Mouse (Mus musculus) forebrain, embryonic 10.5 days (tissue): ENCODE data around the gene Ptch2. TPM values are rescaled to one million over a fixed set of nuclear protein-coding genes. Genes with fewer than 3 reads are reported as not detected.
A peak's percentile ranks its signal among the peaks of the same experiment; 100 is the strongest.

Source experiments
- DNase-seq: peaks from one replicate; pipeline ENCODE4 v3.0.0-alpha.2; 2017; ENCODE audit warnings: low spot score; ENCODE audit errors: extremely low spot score
- H3K27ac ChIP-seq: fragments of 300-500 bp; sonication (generic); 2 replicates; pipeline ENCODE4 v1.5.1; 2016; ENCODE audit warnings: mild to moderate bottlenecking
- H3K27me3 ChIP-seq: fragments of 300-500 bp; sonication (generic); 2 replicates; pipeline ENCODE4 v1.6.1; 2016; ENCODE audit warnings: mild to moderate bottlenecking; ENCODE audit not compliant: poor library complexity, severe bottlenecking
- H3K36me3 ChIP-seq: fragments of 300-500 bp; sonication (generic); replicated peaks from 2 replicates; pipeline ENCODE4 v1.6.1; 2016; ENCODE audit warnings: mild to moderate bottlenecking, moderate library complexity
- H3K4me1 ChIP-seq: fragments of 300-500 bp; sonication (generic); 2 replicates; pipeline ENCODE4 v1.6.1; 2016
- H3K4me3 ChIP-seq: fragments of 300-500 bp; sonication (generic); 2 replicates; pipeline ENCODE4 v1.5.1; 2016; ENCODE audit warnings: mild to moderate bottlenecking, moderate library complexity
- H3K9me3 ChIP-seq: fragments of 300-500 bp; sonication (generic); 2 replicates; pipeline ENCODE4 v1.6.1; 2016; ENCODE audit warnings: mild to moderate bottlenecking, moderate library complexity
- WGBS: fragments of 180-500 bp; shearing (Covaris S2); methylation state at CpG from one replicate; pipeline ENCODE4 v1.1.7; 2016; 5-methylcytosine and 5-hydroxymethylcytosine counted together
- polyA plus RNA-seq: library from polyadenylated mRNA; unstranded; fragments of >200 nt; fragmentation: Nextera tagmentation; extraction: Ambion mirVana; gene quantifications from 2 replicates; pipeline ENCODE4 v1.2.1, GENCODE M21; 2016

The Ptch2 gene
- polyA plus RNA-seq, 1 experiment from 2014 or later = 7.3 TPM

- peaks cover 20% of the 10 kb centered on the region for H3K27me3 ChIP-seq
- H3K27ac ChIP-seq = peak overlapping the region; percentile 84
- WGBS = 78% methylated on average over 14 of the region's 14 CpGs
- H3K4me1 ChIP-seq = peaks cover 49% of the 10 kb centered on the region
- no peak for DNase-seq
- peak overlapping the region; percentile 10; the same call in 1 of the 2 replicates for H3K4me3 ChIP-seq
- no peaks in the 10 kb centered on the region for H3K9me3 ChIP-seq
- H3K36me3 ChIP-seq = peaks cover 20% of the 10 kb centered on the region
Observed at GRCm38 (mm10) chr4:117124518-117125347, 28.9 kb downstream of the Ptch2 start.

- 34% methylated on average over 8 of the region's 8 CpGs for WGBS
- H3K4me1 ChIP-seq = peaks cover 52% of the 10 kb centered on the region
Observed at GRCm38 (mm10) chr4:117125348-117125909, 29.6 kb downstream of the Ptch2 start, which contains the start of gene Btbd19. TSS of gene Btbd19 (minus strand) at chr4:117125725.

DNA sequence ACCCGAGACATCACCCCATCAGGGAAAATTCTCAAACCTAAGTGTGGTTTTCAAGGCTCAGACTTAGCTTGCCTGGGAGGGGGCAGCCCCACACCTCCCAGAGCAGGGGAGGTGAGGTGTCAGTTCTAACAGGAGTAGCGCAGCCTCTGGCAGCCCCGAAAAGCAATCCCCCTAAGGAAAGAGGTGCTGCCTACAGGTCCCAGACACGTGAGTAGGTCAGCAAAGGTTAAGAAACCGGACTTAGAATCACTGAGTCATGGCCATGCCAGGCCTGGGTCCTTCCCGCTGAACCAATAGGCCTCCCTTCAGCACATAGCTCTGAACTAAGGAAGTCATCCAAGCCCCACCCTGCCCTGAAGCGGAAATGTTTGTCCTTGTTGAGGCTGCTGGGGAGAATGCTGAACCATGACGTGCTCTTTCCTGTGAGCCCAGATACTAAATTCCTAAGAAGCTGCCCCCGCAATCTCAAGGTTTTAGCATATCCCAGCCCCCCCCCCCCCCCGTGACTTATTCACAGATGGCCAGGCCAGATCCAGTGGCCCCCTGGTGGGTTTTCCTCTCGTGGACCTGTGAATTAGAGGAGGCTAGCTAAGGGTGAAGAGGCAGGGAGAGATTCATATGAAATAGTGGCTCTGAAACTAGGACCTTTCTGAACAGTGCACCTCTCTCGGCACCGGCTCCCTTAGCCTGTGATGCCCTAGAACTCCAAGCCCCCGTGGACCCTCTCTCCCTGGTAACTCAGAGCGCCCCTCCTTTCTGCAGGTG lies 30.2 kb downstream of the Ptch2 start:
- no peak for DNase-seq
- Histone ChIP-seq H3K9me3 (no peaks in the 10 kb centered on the region), H3K4me1 (peaks cover 56% of the 10 kb centered on the region), H3K4me3 (peak overlapping the region; percentile 10; the same call in 1 of the 2 replicates), H3K27ac (peak overlapping the region; percentile 84), H3K36me3 (peaks cover 29% of the 10 kb centered on the region), H3K27me3 (peaks cover 34% of the 10 kb centered on the region)
- WGBS = 51% methylated on average over 15 of the region's 15 CpGs

More at GRCm38 (mm10) chr4:117125348-117125909, 29.6 kb downstream of the Ptch2 start, which contains the start of gene Btbd19:
- no peak for DNase-seq
- Histone ChIP-seq H3K36me3 (peaks cover 27% of the 10 kb centered on the region), H3K27me3 (peaks cover 27% of the 10 kb centered on the region), H3K4me3 (peak within 1 kb of the TSS; percentile 10; the same call in 1 of the 2 replicates), H3K9me3 (no peaks in the 10 kb centered on the region), H3K27ac (peak within 1 kb of the TSS; percentile 84)

DNA sequence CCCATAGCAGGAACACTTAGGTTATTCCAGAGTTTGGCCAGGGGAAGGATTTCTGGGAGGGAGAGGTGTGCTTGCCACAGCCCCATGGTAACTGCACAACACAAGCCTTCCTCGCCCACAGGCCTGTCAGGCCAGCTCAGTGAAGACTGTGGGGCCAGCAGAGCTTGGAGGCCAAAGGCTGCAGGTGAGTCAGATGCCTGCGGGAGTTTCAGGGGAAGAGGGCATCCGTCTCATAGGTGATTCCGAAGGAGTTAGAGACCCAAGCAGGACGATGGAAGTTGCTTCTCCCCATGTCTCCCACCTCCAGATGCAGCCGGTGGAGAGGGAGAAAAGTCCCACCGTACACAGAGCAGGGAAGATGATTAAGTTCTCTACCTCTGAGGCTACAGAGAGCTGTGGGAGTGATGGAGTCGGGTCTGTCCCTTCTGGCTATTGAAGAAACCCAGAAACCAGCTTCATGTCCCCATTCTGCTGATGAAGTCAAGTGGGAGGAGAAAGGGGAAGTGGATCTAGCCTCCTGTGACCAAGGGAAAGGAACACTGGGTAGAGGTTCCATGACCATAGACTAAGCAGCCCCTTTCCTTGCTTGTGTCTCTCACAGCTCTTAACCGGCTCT lies 30.9 kb downstream of the Ptch2 start, which contains the start of gene Tctex1d4:
Gene Tctex1d4, plus strand, starts transcription at position 120 of the 616 bp plus-strand sequence.
- Histone ChIP-seq H3K4me1 (peaks cover 57% of the 10 kb centered on the region), H3K36me3 (peaks cover 29% of the 10 kb centered on the region), H3K4me3 (peak within 1 kb of the TSS; percentile 10; the same call in 1 of the 2 replicates), H3K27me3 (peaks cover 41% of the 10 kb centered on the region), H3K9me3 (no peaks in the 10 kb centered on the region), H3K27ac (peak within 1 kb of the TSS; percentile 84)
- WGBS = 87% methylated on average over 9 of the region's 9 CpGs
- no peak for DNase-seq

GRCm38 (mm10) chr4:117127991-117128686 lies 32.3 kb downstream of the Ptch2 start:
- no peaks in the 10 kb centered on the region for H3K9me3 ChIP-seq
- H3K27me3 ChIP-seq = peaks cover 54% of the 10 kb centered on the region
- no peak for DNase-seq
- H3K36me3 ChIP-seq = peaks cover 29% of the 10 kb centered on the region
- 92% methylated on average over 33 of the region's 33 CpGs for WGBS
- no peak overlapping the region for H3K27ac ChIP-seq
- H3K4me1 ChIP-seq = peaks cover 65% of the 10 kb centered on the region
- H3K4me3 ChIP-seq = no peak overlapping the region

DNA sequence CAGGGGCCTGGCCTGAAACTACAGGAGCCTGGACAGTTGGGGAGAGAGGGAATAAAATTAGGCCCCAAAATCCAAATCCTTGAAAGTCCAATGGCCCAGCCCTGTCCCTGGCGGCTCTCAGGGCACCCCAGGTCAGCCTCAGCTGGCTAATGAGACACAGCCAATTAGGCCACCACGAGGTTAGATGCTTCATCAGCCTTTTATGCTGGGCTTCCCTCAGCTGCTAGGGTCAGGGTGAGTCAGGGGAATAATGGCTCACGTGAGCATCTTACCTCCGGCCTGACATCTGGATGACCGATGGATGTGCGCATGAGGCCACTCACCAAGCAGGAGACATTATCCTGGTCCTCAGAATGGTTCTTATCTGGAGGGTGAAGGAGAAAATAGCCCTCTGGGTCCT lies 34.9 kb downstream of the Ptch2 start:
- DNase-seq = no peak
- 38% methylated on average over 6 of the region's 6 CpGs for WGBS
- H3K4me3 ChIP-seq = peak overlapping the region; percentile 92

GRCm38 (mm10) chr4:117131198-117131597 lies 35.3 kb downstream of the Ptch2 start:
- no peak for DNase-seq
- Histone ChIP-seq H3K36me3 (peaks cover 29% of the 10 kb centered on the region), H3K27me3 (peaks cover 66% of the 10 kb centered on the region), H3K27ac (peak overlapping the region; percentile 86), H3K9me3 (no peaks in the 10 kb centered on the region), H3K4me1 (peaks cover 70% of the 10 kb centered on the region), H3K4me3 (peak overlapping the region; percentile 92)
- 65% methylated on average over 6 of the region's 6 CpGs for WGBS

More for the DNA sequence above, 34.9 kb downstream of the Ptch2 start:
- Histone ChIP-seq H3K27ac (peak overlapping the region; percentile 86), H3K4me1 (peaks cover 70% of the 10 kb centered on the region), H3K9me3 (no peaks in the 10 kb centered on the region), H3K36me3 (peaks cover 29% of the 10 kb centered on the region), H3K27me3 (peaks cover 63% of the 10 kb centered on the region)

DNA sequence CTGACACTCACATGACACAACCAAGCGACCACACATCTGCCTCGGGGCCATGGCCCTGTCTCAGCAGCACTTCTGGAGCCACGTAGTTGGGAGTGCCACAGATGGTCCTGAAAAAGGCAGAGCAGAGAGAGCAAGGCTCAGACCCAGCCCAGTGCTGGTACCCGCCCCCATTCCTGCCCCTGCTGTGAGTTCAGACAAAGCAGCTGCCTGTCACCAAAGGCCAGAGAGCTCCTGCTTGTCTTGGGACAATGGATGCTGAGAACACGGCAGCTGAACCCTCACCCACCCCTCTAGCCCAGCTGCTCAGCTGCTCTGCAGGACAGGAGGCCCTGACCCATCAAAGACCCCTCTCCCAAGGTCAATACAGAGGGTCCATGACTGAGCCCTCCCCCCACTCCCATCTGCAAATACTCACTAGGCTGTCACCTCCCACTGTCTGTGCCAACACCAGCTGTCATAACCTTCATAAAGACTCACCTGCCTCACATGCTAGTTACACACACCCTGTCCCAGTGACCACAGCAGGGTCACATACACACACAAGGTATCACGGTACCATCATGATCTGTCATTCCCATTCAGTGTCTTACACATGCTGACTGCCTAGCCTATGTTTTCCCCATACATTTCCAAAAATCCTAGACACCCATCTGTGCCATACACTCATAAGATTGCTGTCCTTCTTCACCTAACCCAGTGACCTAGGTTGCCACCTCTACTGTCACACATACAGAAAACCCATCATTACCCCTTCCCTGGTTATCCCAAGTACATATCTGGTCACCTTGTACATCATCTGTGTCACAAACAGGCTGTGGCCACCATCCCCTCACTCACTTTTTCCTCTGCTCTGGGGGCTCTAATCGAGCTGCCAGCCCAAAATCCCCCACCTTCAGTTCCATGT lies 36.3 kb downstream of the Ptch2 start:
- peaks cover 66% of the 10 kb centered on the region for H3K4me1 ChIP-seq
- H3K27ac ChIP-seq = peak overlapping the region; percentile 86
- no peaks in the 10 kb centered on the region for H3K9me3 ChIP-seq
- peak overlapping the region; percentile 92 for H3K4me3 ChIP-seq
- H3K36me3 ChIP-seq = peaks cover 29% of the 10 kb centered on the region
- peaks cover 67% of the 10 kb centered on the region for H3K27me3 ChIP-seq
- DNase-seq = peak; percentile 80
- 8% methylated on average over 7 of the region's 7 CpGs for WGBS

DNA sequence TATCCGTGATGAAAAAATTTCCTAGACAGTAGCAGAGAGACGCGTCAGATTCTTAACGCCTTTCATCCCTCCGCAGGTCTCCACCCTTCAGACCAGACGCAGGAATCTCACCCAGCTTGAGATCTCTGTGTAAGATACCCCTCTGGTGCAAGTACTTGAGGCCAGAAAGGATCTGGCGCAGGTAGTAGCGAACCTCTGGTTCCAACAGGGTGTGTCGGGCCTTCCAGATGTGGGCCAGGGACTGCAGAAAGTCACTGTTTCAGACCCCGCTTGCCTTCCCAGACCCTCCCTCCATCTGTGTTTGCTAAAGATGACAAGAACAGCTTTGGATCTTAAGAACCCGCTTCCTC lies 36.9 kb downstream of the Ptch2 start:
- Histone ChIP-seq H3K36me3 (peaks cover 28% of the 10 kb centered on the region), H3K4me1 (peaks cover 66% of the 10 kb centered on the region), H3K27me3 (peaks cover 65% of the 10 kb centered on the region), H3K27ac (peak overlapping the region; percentile 86), H3K4me3 (peak overlapping the region; percentile 92), H3K9me3 (no peaks in the 10 kb centered on the region)
- 5% methylated on average over 11 of the region's 11 CpGs for WGBS
- no peak for DNase-seq

DNA sequence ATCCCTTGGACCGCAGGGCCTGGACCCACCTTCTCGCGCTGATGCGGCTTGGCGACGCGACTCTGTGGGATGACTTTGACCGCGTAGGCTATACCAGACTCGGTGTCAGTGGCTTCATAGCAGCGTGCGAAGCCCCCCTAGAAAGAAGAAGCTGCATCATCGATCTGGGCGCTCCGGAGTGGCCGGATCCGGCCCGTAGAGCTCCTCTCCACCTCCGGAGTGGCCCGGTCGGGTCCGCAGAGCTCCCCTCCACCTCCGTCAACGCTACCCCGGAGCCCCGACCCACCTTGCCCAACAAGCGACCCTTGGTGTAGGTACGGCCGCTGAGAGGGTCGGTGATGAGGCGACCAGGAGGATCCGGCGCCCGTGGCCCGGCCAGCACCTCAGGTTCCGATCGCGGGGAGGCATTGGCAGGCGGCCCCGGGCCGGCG lies 37.5 kb downstream of the Ptch2 start:
- H3K36me3 ChIP-seq = peaks cover 22% of the 10 kb centered on the region
- peak; percentile 52 for DNase-seq
- H3K9me3 ChIP-seq = no peaks in the 10 kb centered on the region
- peaks cover 61% of the 10 kb centered on the region for H3K27me3 ChIP-seq
- WGBS = 1% methylated on average over 42 of the region's 42 CpGs
- peak overlapping the region; percentile 86 for H3K27ac ChIP-seq
- H3K4me3 ChIP-seq = peak overlapping the region; percentile 92
- peaks cover 67% of the 10 kb centered on the region for H3K4me1 ChIP-seq
